Mouse (Mus musculus) left cerebral cortex, postnatal 4 days (tissue): Measurements from ENCODE around the gene Ankrd61. TPM values are rescaled to one million over a fixed set of nuclear protein-coding genes. Genes with fewer than 3 reads are reported as not detected.

Experiments
- DNase-seq: peaks from one replicate; pipeline ENCODE4 v3.0.0-alpha.2; 2022
- intact Hi-C: fragments of 180-260 bp; cut with DNase I; formaldehyde crosslinking; loops from one replicate; pipeline ENCODE4 v1.15.1; 2025
- total RNA-seq, 2 experiments: library from RNA; stranded (reverse); gene quantifications; 2 replicates each; pipeline ENCODE4 v1.2.3; 2021

The Ankrd61 gene
- total RNA-seq, 2 experiments from 2014 or later = 0.20 to 0.22 TPM

- DNase-seq = no peak
- intact Hi-C loops = no loop called here
Measured at GRCm38 (mm10) chr5:143903813-143904212, 6.3 kb upstream of the Ankrd61 start.

DNA sequence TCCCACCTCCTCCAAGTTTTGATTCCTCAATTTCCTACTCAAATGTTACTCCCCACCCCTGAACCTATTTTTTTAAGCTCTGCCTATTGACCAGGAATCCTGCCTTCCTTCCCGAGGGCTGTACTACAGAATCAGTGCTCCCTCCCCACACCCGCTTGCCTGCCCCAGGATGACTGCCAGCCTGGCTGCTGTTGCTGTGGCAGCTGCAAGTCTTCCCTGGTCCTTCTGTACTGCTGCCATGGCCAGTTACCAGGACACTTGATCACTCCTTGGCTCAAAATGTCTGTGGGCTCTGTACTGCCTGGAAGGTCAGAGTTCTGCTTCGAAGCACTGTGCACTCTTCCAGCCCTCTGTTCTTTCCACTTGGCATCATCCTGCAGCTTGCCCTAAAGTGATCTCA lies 4.6 kb upstream of the Ankrd61 start:
- intact Hi-C loops = no loop called here
- peak; percentile 47 for DNase-seq

GRCm38 (mm10) chr5:143893396-143893795 lies 4.1 kb downstream of the Ankrd61 start:
- intact Hi-C loops = no loop called here
- no peak for DNase-seq

DNA sequence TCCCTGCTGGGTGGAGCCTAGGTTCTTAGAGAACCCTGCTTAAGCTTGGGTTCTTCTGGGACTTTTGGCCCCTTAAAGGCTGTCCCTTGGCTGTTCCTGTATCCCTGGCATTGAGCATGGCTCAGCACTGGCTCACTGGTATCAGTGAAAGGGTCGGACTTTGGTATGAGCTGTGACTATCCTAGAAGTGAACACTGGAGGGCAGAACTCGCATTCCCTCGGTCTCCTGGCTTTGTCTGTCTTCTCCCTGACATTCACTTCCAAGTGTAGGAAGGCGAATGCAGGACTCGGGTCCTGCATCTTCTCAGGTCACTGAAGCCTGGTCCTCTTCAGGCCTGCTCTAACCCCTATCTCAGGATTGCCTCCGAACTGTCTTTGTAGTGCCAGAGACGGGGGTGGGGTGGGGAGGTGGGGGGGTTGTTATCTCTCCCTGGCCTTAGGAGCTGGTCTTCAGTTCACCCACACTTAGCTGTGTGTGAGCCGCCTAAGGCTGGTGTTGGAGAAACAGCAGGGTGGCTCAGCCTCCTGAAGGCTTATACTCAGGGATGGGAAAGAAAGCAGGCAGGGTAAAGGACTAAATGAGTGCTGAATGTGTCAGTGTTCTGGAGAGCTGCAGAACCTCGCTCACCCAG lies 5.1 kb downstream of the Ankrd61 start:
- intact Hi-C loops = no loop called here
- DNase-seq = no peak

DNA sequence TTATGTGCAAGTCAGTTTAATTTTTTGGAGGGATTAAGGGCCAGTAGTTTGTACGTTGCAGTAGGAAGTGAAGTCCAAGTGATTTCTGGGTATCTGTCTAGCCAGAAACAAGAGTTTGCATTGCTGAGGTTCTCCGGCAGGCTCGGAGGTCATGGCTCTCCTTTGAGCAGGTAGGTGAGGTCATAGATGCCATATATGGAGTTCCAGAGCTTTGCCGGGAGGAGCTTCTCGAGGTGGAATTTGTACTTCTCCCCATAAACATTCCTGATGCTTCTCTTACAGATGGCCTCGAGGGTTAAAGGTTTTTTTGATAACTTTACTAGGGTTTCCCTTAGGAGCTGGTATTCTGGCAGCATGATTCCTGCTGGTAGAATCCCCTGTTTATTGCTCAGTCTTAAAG lies 6.7 kb downstream of the Ankrd61 start:
- intact Hi-C loops = no loop called here
- DNase-seq = no peak

DNA sequence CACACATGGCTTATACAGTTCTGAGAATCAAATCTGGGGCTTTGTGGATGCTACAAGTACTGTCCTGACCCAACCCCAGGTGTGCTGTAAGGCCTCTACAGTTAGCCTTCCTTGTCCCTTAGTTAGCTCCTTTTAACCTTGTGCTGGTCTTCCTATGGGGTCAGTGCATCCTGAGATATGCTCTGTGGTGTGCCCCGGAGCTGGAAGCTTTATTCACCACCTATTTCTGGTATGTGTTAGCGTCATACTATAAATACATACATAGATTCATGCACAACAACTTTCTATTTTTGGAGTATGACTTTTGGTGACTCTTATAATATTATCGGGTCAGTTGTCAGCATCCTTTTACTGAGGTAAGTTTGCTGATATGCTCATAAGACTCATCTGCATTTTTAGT lies 12.2 kb downstream of the Ankrd61 start:
- no peak for DNase-seq
- intact Hi-C loops = no loop called here

DNA sequence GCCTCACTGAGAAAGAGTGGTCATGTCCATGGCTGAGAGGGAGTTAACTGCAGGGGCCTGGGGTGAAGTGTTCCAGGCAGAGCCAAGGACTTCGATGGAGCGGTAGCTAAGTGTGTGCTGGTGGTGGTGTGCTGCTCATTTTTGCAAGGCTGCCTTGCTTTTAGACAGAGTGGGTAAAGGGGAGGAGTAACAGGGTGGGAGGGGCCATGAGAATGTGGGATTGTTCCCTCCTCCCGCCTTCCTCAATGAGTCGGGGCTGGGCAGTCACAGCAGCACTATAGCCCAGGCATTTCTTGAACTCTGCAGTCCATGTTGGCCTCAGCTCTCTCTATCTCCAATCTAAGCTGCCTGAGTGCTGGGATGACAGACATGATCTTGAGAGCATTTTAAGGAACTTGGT lies 22.9 kb downstream of the Ankrd61 start:
- intact Hi-C loops = no loop called here
- DNase-seq = no peak

GRCm38 (mm10) chr5:143871547-143872169 lies 25.8 kb downstream of the Ankrd61 start:
- no peak for DNase-seq
- intact Hi-C loops = no loop called here

Other genes starting within 250 kb of the Ankrd61 start
- gene Usp42, start 165.4 kb downstream of the Ankrd61 start, total RNA-seq = 10 to 100 TPM; 40.9 to 43.9 TPM
- 10 to 100 TPM; 41.1 to 42.9 TPM for gene Eif2ak1, start 79.9 kb downstream of the Ankrd61 start, total RNA-seq
- 10 to 100 TPM; 58.1 to 59.7 TPM for gene Aimp2, start 12.2 kb upstream of the Ankrd61 start, total RNA-seq
- 10 to 100 TPM; 17.2 to 23.2 TPM for gene Pms2, start 12.3 kb upstream of the Ankrd61 start, total RNA-seq
- gene Gm42421, start 30.5 kb upstream of the Ankrd61 start, total RNA-seq = 1 to 10 TPM; 1.9 to 2.1 TPM
- gene Rsph10b, start 35.4 kb upstream of the Ankrd61 start, total RNA-seq = 1 to 10 TPM; 4.7 to 6.0 TPM
- 10 to 100 TPM; 60.2 to 67.6 TPM for gene Ccz1, start 117.2 kb upstream of the Ankrd61 start, total RNA-seq
- gene Ocm, start 129.0 kb upstream of the Ankrd61 start, total RNA-seq = under 1 TPM in 1 of 2 experiments, not detected in 1; 0.93 TPM
- 10 to 100 TPM; 87.1 to 89.8 TPM for gene Lmtk2, start 202.8 kb upstream of the Ankrd61 start, total RNA-seq